Mouse (Mus musculus) liver, embryonic 16.5 days (tissue): ENCODE data around the gene Clspn. TPM values are rescaled to one million over a fixed set of nuclear protein-coding genes. Genes with fewer than 3 reads are reported as not detected.
"Not testable (repeated sequence)": the region's sequence is repeated elsewhere in the genome, so short reads cannot be mapped to it uniquely, and the experiment has no call there.

Source experiments
- ATAC-seq: fragments of 200-750 bp; cut with Nextera tagmentation; 2 replicates; pipeline ENCODE4 v1.8.0; 2017; ENCODE audit warnings: low read depth, mild to moderate bottlenecking, moderate number of reproducible peaks, moderate library complexity
- H3K27ac ChIP-seq: fragments of 300-500 bp; sonication (generic); 2 replicates; pipeline ENCODE4 v1.5.1; 2014; ENCODE audit warnings: mild to moderate bottlenecking, low read length
- H3K27me3 ChIP-seq: fragments of 300-500 bp; sonication (generic); 2 replicates; pipeline ENCODE4 v1.6.1; 2014; ENCODE audit warnings: low read depth, low read length, mixed read lengths; ENCODE audit not compliant: control insufficient read depth, insufficient read depth
- H3K36me3 ChIP-seq: fragments of 300-500 bp; sonication (generic); 2 replicates; pipeline ENCODE4 v1.6.1; 2014; ENCODE audit warnings: mild to moderate bottlenecking; ENCODE audit not compliant: control insufficient read depth, insufficient read depth
- H3K4me1 ChIP-seq: fragments of 300-500 bp; sonication (generic); 2 replicates; pipeline ENCODE4 v1.6.1; 2014; ENCODE audit warnings: low read depth, low read length, mixed read lengths; ENCODE audit not compliant: control insufficient read depth
- H3K4me2 ChIP-seq: fragments of 300-500 bp; sonication (generic); 2 replicates; pipeline ENCODE4 v1.6.1; 2014; ENCODE audit warnings: low read depth, low read length, mixed read lengths
- H3K4me3 ChIP-seq: fragments of 300-500 bp; sonication (generic); 2 replicates; pipeline ENCODE4 v1.5.1; 2014; ENCODE audit warnings: low read depth, mild to moderate bottlenecking, low read length
- H3K9ac ChIP-seq: fragments of 300-500 bp; sonication (generic); 2 replicates; pipeline ENCODE4 v1.6.1; 2014; ENCODE audit warnings: low read depth, low read length
- H3K9me3 ChIP-seq: fragments of 300-500 bp; sonication (generic); replicated peaks from 2 replicates; pipeline ENCODE4 v1.6.1; 2016; ENCODE audit warnings: low read length; ENCODE audit not compliant: control insufficient read depth
- WGBS: fragments of 180-500 bp; shearing (Covaris S2); extraction: QIAGEN DNeasy Blood & Tissue Kit; methylation state at CpG from one replicate; pipeline ENCODE4 v1.1.7; 2014; ENCODE audit not compliant: insufficient replicate concordance; 5-methylcytosine and 5-hydroxymethylcytosine counted together
- polyA plus RNA-seq: library from polyadenylated mRNA; unstranded; fragments of >200 nt; fragmentation: Nextera tagmentation; extraction: Ambion mirVana; gene quantifications from 2 replicates; pipeline ENCODE4 v1.2.1, GENCODE M21; 2015

The Clspn gene
- polyA plus RNA-seq, 1 experiment from 2014 or later: 30.0 TPM

GRCm38 (mm10) chr4:126532827-126533728 lies 23.7 kb upstream of the Clspn start, which contains the start of gene Ago4:
TSS of gene Ago4 (minus strand) at chr4:126533472.
- WGBS: under 1% methylated on average over 90 of the region's 120 CpGs
- peaks cover 26% of the 10 kb centered on the region for H3K27me3 ChIP-seq
- H3K4me3 ChIP-seq: peak within 1 kb of the TSS; percentile 70
- H3K9me3 ChIP-seq: no peaks in the 10 kb centered on the region
- H3K4me2 ChIP-seq: peak within 1 kb of the TSS; percentile 70
- no peak within 1 kb of the TSS for H3K27ac ChIP-seq
- peak within 1 kb of the TSS; percentile 61 for H3K9ac ChIP-seq
- H3K4me1 ChIP-seq: no peaks in the 10 kb centered on the region; the same call in 1 of the 2 replicates
- peak; percentile 76 for ATAC-seq
- H3K36me3 ChIP-seq: no peaks in the 10 kb centered on the region

DNA sequence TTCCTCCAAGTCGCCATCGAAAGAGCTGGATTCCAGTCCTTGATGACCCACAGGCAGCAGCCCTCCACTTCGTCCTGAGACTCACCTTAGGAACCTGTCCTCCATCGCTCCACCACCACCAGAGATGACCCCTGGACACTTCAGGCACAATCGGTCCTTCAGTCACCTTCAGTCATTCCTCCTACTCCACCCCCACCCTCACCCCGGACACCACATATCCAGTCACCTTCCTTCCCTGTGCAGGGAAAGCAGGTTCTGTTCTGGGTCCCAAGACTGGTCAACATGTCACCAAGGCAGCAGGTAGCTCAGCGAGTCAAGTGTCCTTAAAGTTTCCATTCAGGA lies 23.0 kb upstream of the Clspn start:
- Histone ChIP-seq H3K36me3 (no peaks in the 10 kb centered on the region), H3K4me1 (no peaks in the 10 kb centered on the region; the same call in 1 of the 2 replicates), H3K27ac (no peak overlapping the region), H3K27me3 (peaks cover 26% of the 10 kb centered on the region), H3K4me2 (peak overlapping the region; percentile 70), H3K9ac (peak overlapping the region; percentile 61), H3K4me3 (peak overlapping the region; percentile 70), H3K9me3 (no peaks in the 10 kb centered on the region)
- ATAC-seq: no peak
- 18% methylated on average over 7 of the region's 7 CpGs for WGBS

- not testable (repeated sequence) for H3K36me3 ChIP-seq, H3K27ac ChIP-seq, H3K9me3 ChIP-seq, H3K4me1 ChIP-seq, H3K9ac ChIP-seq, H3K4me3 ChIP-seq, H3K4me2 ChIP-seq, ATAC-seq
- peaks cover 26% of the 10 kb centered on the region for H3K27me3 ChIP-seq
- WGBS: 71% methylated on average over 7 of the region's 7 CpGs
Observed at GRCm38 (mm10) chr4:126535631-126536030, 21.1 kb upstream of the Clspn start.

DNA sequence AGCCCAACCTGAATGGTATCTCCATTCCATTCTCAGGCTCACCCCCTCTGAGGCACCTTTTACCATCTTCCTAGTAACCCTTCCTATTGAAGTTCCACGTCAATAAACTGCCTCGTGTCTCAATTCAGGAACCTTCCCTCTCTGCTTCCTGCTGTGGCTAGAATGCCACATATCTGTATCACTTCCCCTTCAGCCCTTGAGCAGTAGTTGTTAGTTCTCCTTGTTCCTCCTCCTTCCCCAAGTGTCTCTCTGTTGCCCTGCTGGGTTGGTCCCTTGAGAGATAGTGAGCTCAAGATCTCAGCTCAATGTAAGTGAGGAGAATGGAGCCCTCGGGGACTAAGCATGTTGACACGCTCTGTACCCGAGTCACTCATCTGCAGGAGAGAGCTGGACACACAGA lies 19.9 kb upstream of the Clspn start:
- peaks cover 26% of the 10 kb centered on the region for H3K27me3 ChIP-seq
- peak overlapping the region; percentile 16; the same call in 1 of the 2 replicates for H3K27ac ChIP-seq
- H3K4me3 ChIP-seq: no peak overlapping the region
- WGBS: 21% methylated on average over 5 of the region's 5 CpGs
- H3K9me3 ChIP-seq: no peaks in the 10 kb centered on the region
- no peaks in the 10 kb centered on the region for H3K36me3 ChIP-seq
- peak; percentile 24; the same call in 1 of the 2 replicates for ATAC-seq
- H3K9ac ChIP-seq: no peak overlapping the region
- H3K4me2 ChIP-seq: no peak overlapping the region
- no peaks in the 10 kb centered on the region; the same call in 1 of the 2 replicates for H3K4me1 ChIP-seq

- no peak overlapping the region for H3K4me3 ChIP-seq
- no peak overlapping the region for H3K27ac ChIP-seq
- no peaks in the 10 kb centered on the region for H3K4me1 ChIP-seq
- H3K4me2 ChIP-seq: no peak overlapping the region
- no peaks in the 10 kb centered on the region for H3K36me3 ChIP-seq
- 50% methylated on average over 3 of the region's 3 CpGs for WGBS
- no peaks in the 10 kb centered on the region for H3K9me3 ChIP-seq
- H3K9ac ChIP-seq: no peak overlapping the region
- no peak for ATAC-seq
- no peaks in the 10 kb centered on the region for H3K27me3 ChIP-seq
Observed at GRCm38 (mm10) chr4:126540487-126541071, 16.2 kb upstream of the Clspn start.

DNA sequence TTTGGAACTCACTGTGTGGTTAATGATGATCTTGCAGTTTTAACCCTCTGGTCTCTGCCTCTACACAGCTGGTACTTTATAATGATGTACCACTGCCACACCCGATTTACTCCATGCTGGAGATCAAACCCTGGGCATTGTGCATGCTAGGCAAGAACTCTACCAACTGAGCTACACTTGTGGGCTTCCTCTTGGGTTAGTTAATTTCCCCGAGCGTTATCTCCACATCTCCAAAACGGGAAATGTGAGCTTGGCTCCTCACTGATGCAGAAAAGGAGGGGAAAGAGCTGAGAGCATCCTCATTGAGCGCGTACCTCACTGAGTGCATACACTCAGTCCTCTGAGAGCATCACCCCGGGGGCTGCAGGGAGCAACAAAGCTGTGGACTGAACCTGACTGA lies 13.9 kb upstream of the Clspn start:
- Histone ChIP-seq H3K4me3 (no peak overlapping the region), H3K36me3 (no peaks in the 10 kb centered on the region), H3K9ac (no peak overlapping the region), H3K27me3 (no peaks in the 10 kb centered on the region), H3K9me3 (no peaks in the 10 kb centered on the region), H3K4me1 (no peaks in the 10 kb centered on the region), H3K27ac (no peak overlapping the region), H3K4me2 (no peak overlapping the region)
- 27% methylated on average over 7 of the region's 7 CpGs for WGBS
- no peak for ATAC-seq

DNA sequence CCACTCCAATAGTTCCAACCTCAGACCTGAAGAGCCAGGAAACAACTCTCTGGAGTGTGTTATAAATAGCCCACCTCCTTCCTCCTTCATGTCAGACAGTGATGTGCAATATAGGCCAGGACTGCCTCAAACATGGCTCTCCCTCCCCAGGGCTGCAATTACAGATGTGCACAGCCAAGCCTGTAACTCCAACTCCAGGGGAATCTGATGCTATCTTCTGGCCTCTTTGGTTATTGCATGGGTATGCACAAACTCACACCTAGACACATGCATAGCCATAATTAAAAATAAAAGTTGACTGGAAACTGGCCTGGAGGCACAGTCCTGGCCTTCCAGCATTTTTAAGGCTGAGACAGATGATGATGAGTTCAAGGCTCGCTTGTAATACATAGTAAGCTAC lies 11.7 kb upstream of the Clspn start:
- ATAC-seq: no peak
- Histone ChIP-seq H3K4me3 (no peak overlapping the region), H3K27me3 (no peaks in the 10 kb centered on the region), H3K9ac (no peak overlapping the region), H3K36me3 (no peaks in the 10 kb centered on the region), H3K27ac (no peak overlapping the region), H3K9me3 (no peaks in the 10 kb centered on the region), H3K4me2 (no peak overlapping the region), H3K4me1 (no peaks in the 10 kb centered on the region)
- 45% methylated on average over 1 of the region's 1 CpGs for WGBS

GRCm38 (mm10) chr4:126545703-126546102 lies 11.0 kb upstream of the Clspn start:
- Histone ChIP-seq H3K9ac (no peak overlapping the region), H3K9me3 (no peaks in the 10 kb centered on the region), H3K4me3 (no peak overlapping the region), H3K36me3 (no peaks in the 10 kb centered on the region), H3K27ac (no peak overlapping the region), H3K4me2 (no peak overlapping the region), H3K4me1 (no peaks in the 10 kb centered on the region), H3K27me3 (no peaks in the 10 kb centered on the region)
- no peak for ATAC-seq
- 49% methylated on average over 6 of the region's 7 CpGs for WGBS

- ATAC-seq: no peak
- Histone ChIP-seq H3K4me3 (no peak overlapping the region), H3K9me3 (no peaks in the 10 kb centered on the region), H3K36me3 (no peaks in the 10 kb centered on the region), H3K27me3 (no peaks in the 10 kb centered on the region; the same call in 1 of the 2 replicates), H3K27ac (no peak overlapping the region), H3K4me2 (no peak overlapping the region), H3K4me1 (no peaks in the 10 kb centered on the region), H3K9ac (no peak overlapping the region)
- WGBS: 66% methylated on average over 2 of the region's 2 CpGs
Observed at GRCm38 (mm10) chr4:126546183-126546582, 10.6 kb upstream of the Clspn start.
